Mouse (Mus musculus) layer of hippocampus, adult 6 months (tissue): ENCODE measurements around the gene Zmym6. TPM values are rescaled to one million over a fixed set of nuclear protein-coding genes. Genes with fewer than 3 reads are reported as not detected.

Experiments used
- long read RNA-seq, 2 experiments: library from polyadenylated mRNA; unstranded; transcript quantifications; one replicate each; pipeline ENCODE4 v2.0.0; 2019 to 2020
- polyA plus RNA-seq: library from polyadenylated mRNA; unstranded; fragments of <200 nt; fragmentation: Nextera tagmentation; gene quantifications from 2 replicates; pipeline ENCODE4 v1.2.3, GENCODE M21; 2021

Gene Zmym6
- polyA plus RNA-seq: 7.7 and 8.1 TPM in 2 replicates
- long read RNA-seq, experiment 1, full-length matches to known transcripts: 3 of 12 reads
- long read RNA-seq, experiment 1, partial matches to known transcripts: 4 of 12 reads
- long read RNA-seq, experiment 1, other reads (novel, unspliced or antisense): 5 of 12 reads
- long read RNA-seq, experiment 2, full-length matches to known transcripts: 6 of 37 reads
- long read RNA-seq, experiment 2, partial matches to known transcripts: 16 of 37 reads
- long read RNA-seq, experiment 2, other reads (novel, unspliced or antisense): 15 of 37 reads

DNA sequence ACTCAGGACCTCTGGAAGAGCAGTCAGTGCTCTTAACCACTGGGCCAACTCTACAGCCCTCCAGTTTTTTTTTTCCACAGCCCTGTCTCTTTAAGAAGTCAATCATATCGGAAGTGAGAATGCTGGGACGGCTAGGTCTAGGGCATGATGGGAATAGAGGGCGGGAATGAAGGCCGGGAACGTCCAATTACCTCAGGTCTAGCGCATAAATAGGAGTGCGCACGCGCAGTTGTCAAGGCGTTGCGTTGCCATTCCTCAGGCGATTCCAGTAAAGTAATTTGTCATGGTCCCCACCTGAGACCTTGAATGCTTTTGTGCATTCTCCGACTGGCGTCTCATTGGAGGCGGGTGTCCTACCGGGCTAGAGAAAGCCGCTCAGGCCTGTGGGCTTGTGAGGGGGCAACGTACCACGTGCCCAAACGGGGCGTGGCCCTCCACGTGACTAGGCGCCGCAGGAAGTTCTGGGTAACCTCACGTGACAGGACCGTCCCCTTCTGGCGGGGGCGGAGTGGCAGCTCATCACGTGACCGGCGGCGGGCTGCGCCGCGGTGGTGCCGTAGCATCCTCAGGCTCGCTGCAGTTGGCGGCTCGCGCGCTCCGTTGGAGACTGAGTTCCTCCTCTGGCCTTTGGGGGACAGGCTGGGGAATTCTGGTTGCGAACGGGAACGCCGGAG lies at the start of gene Zmym6:
Gene Zmym6 (plus strand): TSS at position 509 of the 674 bp plus-strand sequence.

DNA sequence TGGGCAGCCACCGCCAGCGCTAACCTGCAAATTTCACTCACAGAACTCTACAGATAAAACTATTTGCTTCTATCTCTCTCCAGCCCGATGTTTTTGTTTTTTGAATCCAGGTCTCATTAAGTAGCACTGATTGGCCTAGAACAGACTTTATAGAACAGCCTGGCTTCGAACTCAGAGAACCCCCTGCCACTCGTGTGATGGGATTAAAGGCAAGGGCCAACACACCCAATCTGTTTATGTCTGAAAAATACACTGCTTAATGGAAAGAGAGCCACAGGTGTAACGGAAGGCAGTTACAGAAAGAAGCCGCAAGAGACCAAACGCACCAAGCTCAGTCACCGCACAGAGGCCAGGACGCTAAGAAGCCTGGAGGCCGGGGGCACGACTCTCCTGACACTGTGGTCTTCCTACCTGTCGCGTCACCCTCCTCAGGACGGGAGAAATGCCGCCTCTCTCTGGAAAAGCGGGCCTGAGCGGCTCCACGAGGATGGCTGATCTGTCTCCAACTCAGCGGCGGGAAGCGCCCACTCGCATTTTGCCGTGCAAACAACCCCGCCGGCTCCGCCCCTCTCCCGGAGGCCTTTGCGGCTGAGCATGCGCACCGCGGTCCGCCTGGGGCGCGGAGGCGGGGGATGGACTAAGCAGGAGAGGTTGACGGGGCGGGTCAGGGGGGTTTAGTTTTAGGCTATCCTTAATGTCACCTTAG lies 16.4 kb upstream of the Zmym6 start, which contains the start of gene Zmym1:
Gene Zmym1 (minus strand): TSS at position 568 of the 706 bp plus-strand sequence.

DNA sequence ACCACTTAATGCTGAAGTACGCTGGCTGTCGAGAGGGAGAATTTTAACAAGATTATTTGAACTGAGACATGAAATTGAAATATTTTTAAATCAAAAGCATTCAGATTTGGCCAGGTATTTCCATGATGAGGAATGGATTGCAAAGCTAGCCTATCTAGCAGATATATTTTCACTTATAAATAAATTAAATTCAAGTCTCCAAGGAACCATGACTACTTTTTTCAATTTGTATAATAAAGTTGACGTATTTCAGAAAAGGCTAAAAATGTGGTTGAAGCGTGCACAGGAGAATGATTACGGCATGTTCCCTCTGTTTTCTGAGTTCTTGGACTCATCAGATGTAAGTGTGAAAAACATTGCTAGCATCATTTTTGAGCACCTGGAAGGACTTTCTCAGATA lies 46.2 kb downstream of the Zmym6 start, which contains the start of gene Tmem35b:
Gene Tmem35b (plus strand): TSS at position 301 of the 400 bp plus-strand sequence.

DNA sequence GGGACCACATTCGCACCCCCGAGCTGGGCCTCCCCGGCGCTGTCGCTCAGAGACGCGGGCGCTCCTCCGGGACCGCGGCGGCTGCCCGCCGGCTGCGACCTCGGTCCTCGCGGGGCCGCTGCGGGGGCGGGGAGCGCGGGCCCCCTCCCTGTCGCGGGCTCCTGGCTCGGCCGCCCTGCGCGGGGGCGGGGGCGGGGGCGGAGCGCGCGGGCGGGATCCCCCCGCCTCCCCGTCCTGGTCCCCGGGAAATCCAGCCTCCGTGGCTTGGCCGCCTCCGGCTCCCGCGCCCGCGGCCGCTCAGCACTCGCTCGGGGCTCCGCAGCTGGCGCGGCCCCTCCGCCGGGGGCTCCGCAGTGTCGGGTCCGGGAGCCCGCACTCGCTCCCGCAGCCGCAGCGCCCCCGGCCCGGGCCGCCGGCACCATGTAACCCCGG lies 91.7 kb downstream of the Zmym6 start, which contains the start of gene Dlgap3:
Gene Dlgap3 (plus strand): TSS at position 291 of the 432 bp plus-strand sequence.

Other genes with a start within 250 kb of the Zmym6 start
- gene Zmym4, start 109.2 kb upstream of the Zmym6 start, polyA plus RNA-seq: 6.0 and 6.1 TPM in 2 replicates
- gene Sfpq, start 56.1 kb upstream of the Zmym6 start, polyA plus RNA-seq: 11.8 and 13.0 TPM in 2 replicates
- gene Zmym1, start 16.2 kb upstream of the Zmym6 start, polyA plus RNA-seq: 6.7 and 10.9 TPM in 2 replicates
- 4.1 and 4.9 TPM in 2 replicates for gene Tmem35b, start 46.3 kb downstream of the Zmym6 start, polyA plus RNA-seq
- gene Dlgap3, start 91.8 kb downstream of the Zmym6 start, polyA plus RNA-seq: 12.6 and 16.3 TPM in 2 replicates
- 176 and 180 TPM in 2 replicates for gene Smim12, start 166.4 kb downstream of the Zmym6 start, polyA plus RNA-seq
- gene Gja4, start 236.7 kb downstream of the Zmym6 start, polyA plus RNA-seq: 3.0 and 4.0 TPM in 2 replicates